Mouse (Mus musculus) heart, embryonic 15.5 days (tissue): ENCODE results near the gene Ndnf. TPM values are rescaled to one million over a fixed set of nuclear protein-coding genes. Genes with fewer than 3 reads are reported as not detected.

Experiments used
- ATAC-seq: fragments of 200-750 bp; cut with Nextera tagmentation; replicated peaks from 2 replicates; pipeline ENCODE4 v1.8.0; 2017; ENCODE audit warnings: low read depth, moderate TSS enrichment; ENCODE audit not compliant: insufficient number of reproducible peaks, insufficient read depth, low FRiP score
- H3K27ac ChIP-seq: fragments of 300-500 bp; sonication (generic); 2 replicates; pipeline ENCODE4 v1.5.1; 2015; ENCODE audit warnings: mild to moderate bottlenecking, inconsistent platforms
- H3K27me3 ChIP-seq: fragments of 300-500 bp; sonication (generic); 2 replicates; pipeline ENCODE4 v1.6.1; 2015; ENCODE audit warnings: inconsistent platforms
- H3K36me3 ChIP-seq: fragments of 300-500 bp; sonication (generic); 2 replicates; pipeline ENCODE4 v1.6.1; 2015; ENCODE audit warnings: mild to moderate bottlenecking, inconsistent platforms
- H3K4me1 ChIP-seq: fragments of 300-500 bp; sonication (generic); replicated peaks from 2 replicates; pipeline ENCODE4 v1.6.1; 2015; ENCODE audit warnings: inconsistent platforms
- H3K4me2 ChIP-seq: fragments of 300-500 bp; sonication (generic); 2 replicates; pipeline ENCODE4 v1.6.1; 2015; ENCODE audit warnings: inconsistent platforms, mild to moderate bottlenecking, moderate library complexity
- H3K4me3 ChIP-seq: fragments of 300-500 bp; sonication (generic); 2 replicates; pipeline ENCODE4 v1.5.1; 2015; ENCODE audit warnings: mild to moderate bottlenecking, inconsistent platforms
- H3K9ac ChIP-seq: fragments of 300-500 bp; sonication (generic); 2 replicates; pipeline ENCODE4 v1.6.1; 2015; ENCODE audit warnings: mild to moderate bottlenecking, inconsistent platforms
- H3K9me3 ChIP-seq: fragments of 300-500 bp; sonication (generic); replicated peaks from 2 replicates; pipeline ENCODE4 v1.6.1; 2016; ENCODE audit warnings: inconsistent platforms
- WGBS: fragments of 180-500 bp; shearing (Covaris S2); methylation state at CpG from one replicate; pipeline ENCODE4 v1.1.7; 2015; ENCODE audit warnings: mixed read lengths; 5-methylcytosine and 5-hydroxymethylcytosine counted together
- polyA plus RNA-seq: library from polyadenylated mRNA; unstranded; fragments of >200 nt; fragmentation: Nextera tagmentation; extraction: Ambion mirVana; gene quantifications from 2 replicates; pipeline ENCODE4 v1.2.1, GENCODE M21; 2015

Ndnf gene
- polyA plus RNA-seq, 1 experiment from 2014 or later, result 2.5 TPM

- Histone ChIP-seq H3K4me1 (no peaks in the 10 kb centered on the region), H3K4me2 (no peak overlapping the region), H3K9me3 (no peaks in the 10 kb centered on the region), H3K27me3 (no peaks in the 10 kb centered on the region), H3K27ac (no peak overlapping the region), H3K36me3 (no peaks in the 10 kb centered on the region), H3K4me3 (no peak overlapping the region), H3K9ac (no peak overlapping the region)
- WGBS, result 68% methylated on average over 7 of the region's 7 CpGs
- ATAC-seq, result no peak
Observed at GRCm38 (mm10) chr6:65758214-65758613, 86.8 kb downstream of the Ndnf start.

- Histone ChIP-seq H3K27ac (no peak overlapping the region), H3K4me1 (no peaks in the 10 kb centered on the region), H3K4me2 (no peak overlapping the region), H3K36me3 (no peaks in the 10 kb centered on the region), H3K9me3 (no peaks in the 10 kb centered on the region), H3K4me3 (no peak overlapping the region), H3K27me3 (no peaks in the 10 kb centered on the region), H3K9ac (no peak overlapping the region)
- WGBS, result 79% methylated on average over 5 of the region's 5 CpGs
- no peak for ATAC-seq
Observed at GRCm38 (mm10) chr6:65759174-65759573, 87.8 kb downstream of the Ndnf start.

- H3K36me3 ChIP-seq, result no peaks in the 10 kb centered on the region
- no peak overlapping the region for H3K27ac ChIP-seq
- H3K9me3 ChIP-seq, result no peaks in the 10 kb centered on the region
- ATAC-seq, result no peak
- peaks cover 4% of the 10 kb centered on the region for H3K4me1 ChIP-seq
- no peaks in the 10 kb centered on the region for H3K27me3 ChIP-seq
- no peak overlapping the region for H3K4me2 ChIP-seq
- WGBS, result 88% methylated on average over 3 of the region's 3 CpGs
- H3K4me3 ChIP-seq, result no peak overlapping the region
- H3K9ac ChIP-seq, result no peak overlapping the region
Observed at GRCm38 (mm10) chr6:65760073-65760472, 88.7 kb downstream of the Ndnf start.

Other genes starting within 250 kb of the Ndnf start
- 0.95 and 1.1 TPM in 2 replicates for gene Tnip3, start 146.3 kb upstream of the Ndnf start, polyA plus RNA-seq
- gene Prdm5, start 107.4 kb downstream of the Ndnf start, polyA plus RNA-seq, result 16.5 TPM in 2 replicates